19 mouse cellular contexts compared by ENCODE assay signal in the genomic region with DNA sequence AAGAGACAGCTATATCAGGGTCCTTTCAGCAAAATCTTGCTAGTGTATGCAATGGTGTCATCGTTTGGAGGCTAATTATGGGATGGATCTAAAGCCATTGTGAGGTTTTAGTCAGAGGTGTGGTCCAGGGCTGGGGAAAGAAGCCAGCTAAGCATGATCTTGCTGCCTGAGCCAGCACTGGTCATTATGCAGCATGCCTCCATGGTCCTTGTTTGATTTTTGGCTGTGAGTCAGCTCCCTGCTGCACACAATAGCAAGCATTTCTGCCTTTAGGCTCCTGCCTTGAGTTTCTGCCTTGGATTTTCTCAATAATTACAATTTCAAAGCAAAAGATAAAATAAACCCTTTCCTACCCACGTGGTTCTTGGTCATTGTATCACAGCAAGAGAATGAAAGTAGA.
"Had no signal": no experiment of that assay in that cellular context is flagged by ENCODE, and none has a peak within 500 bp of the region (broad histone marks: within the 10 kb centered on the region; RNA-seq: fewer than 3 reads in every experiment).

No protein-coding gene starts in this region.

- H3K36me3 ChIP-seq: limb, embryonic 12.5 days; limb, embryonic 15.5 days; neural tube, embryonic 12.5 days; neural tube, embryonic 15.5 days; stomach, embryonic 15.5 days had no signal

- H3K27ac ChIP-seq: kidney, postnatal 0 days; layer of hippocampus, adult 2 months; limb, embryonic 12.5 days; limb, embryonic 15.5 days; liver, embryonic 14.5 days; macrophage; neural tube, embryonic 12.5 days; neural tube, embryonic 15.5 days; stomach, embryonic 15.5 days had no signal

- H3K4me1 ChIP-seq: neural tube, embryonic 12.5 days; neural tube, embryonic 15.5 days; stomach, embryonic 15.5 days had no signal

- ATAC-seq: liver, postnatal 0 days; lung, postnatal 0 days had no signal

- H3K4me2 ChIP-seq: limb, embryonic 12.5 days; limb, embryonic 15.5 days; liver, embryonic 11.5 days; lung, embryonic 14.5 days; neural tube, embryonic 12.5 days; neural tube, embryonic 15.5 days; stomach, embryonic 15.5 days had no signal

- H3K9me3 ChIP-seq: limb, embryonic 12.5 days; limb, embryonic 15.5 days; neural tube, embryonic 12.5 days; neural tube, embryonic 15.5 days; stomach, embryonic 15.5 days had no signal

- H3K9ac ChIP-seq: limb, embryonic 12.5 days; limb, embryonic 15.5 days; liver, embryonic 14.5 days; liver, postnatal 0 days; lung, embryonic 14.5 days; neural tube, embryonic 12.5 days; neural tube, embryonic 15.5 days; stomach, embryonic 15.5 days had no signal

- DNase-seq: kidney, adult 2 months; kidney, postnatal 25 days; layer of hippocampus, adult 9-11 months; liver, postnatal 0 days; lung, embryonic 14.5 days; right cerebral cortex, postnatal 25 days; spleen, adult 18-20 months; thymus, postnatal 36 days had no signal

- H3K27me3 ChIP-seq: limb, embryonic 12.5 days; limb, embryonic 15.5 days; neural tube, embryonic 12.5 days; neural tube, embryonic 15.5 days; stomach, embryonic 15.5 days had no signal

- H3K4me3 ChIP-seq: layer of hippocampus, adult 2 months; limb, embryonic 12.5 days; limb, embryonic 15.5 days; neural tube, embryonic 12.5 days; neural tube, embryonic 15.5 days; stomach, embryonic 15.5 days had no signal
